Mouse (Mus musculus) layer of hippocampus, adult 8-10 months (tissue): ENCODE data around the gene Aen. TPM values are rescaled to one million over a fixed set of nuclear protein-coding genes. Genes with fewer than 3 reads are reported as not detected.

Experiments used
- DNase-seq, 2 experiments: peaks; one replicate each; pipeline ENCODE4 v3.0.0; 2022; ENCODE audit warnings: low spot score in 2 of 2
- total RNA-seq, 4 experiments: library from RNA; stranded (reverse); gene quantifications; 2 replicates each; pipeline ENCODE4 v1.2.4; 2022

Gene Aen
- total RNA-seq, 4 experiments from 2014 or later, result 17.8 to 23.3 (median 21.7) TPM

DNA sequence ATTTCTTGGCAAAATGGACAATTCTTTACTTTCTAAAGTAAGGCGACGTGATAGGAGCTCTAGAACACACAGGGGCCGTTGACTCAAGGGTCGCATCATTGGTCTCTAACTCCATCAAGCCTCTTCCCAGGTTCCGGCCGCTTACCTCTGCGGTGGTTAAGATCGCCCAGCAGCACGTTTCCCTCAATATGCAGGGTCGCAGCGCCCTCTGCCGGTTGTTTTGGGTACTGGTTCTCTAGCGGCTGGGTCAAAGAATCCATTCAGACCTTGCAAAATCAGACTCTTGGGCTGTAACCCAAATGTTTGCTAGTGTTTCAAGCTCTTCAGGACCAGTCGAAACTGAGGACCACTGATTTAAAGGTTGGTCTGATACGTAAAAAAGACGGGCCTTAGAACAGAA is 5.0 kb upstream of the Aen start:
- peak in 1 of 2 experiments; percentile 88 for DNase-seq

DNA sequence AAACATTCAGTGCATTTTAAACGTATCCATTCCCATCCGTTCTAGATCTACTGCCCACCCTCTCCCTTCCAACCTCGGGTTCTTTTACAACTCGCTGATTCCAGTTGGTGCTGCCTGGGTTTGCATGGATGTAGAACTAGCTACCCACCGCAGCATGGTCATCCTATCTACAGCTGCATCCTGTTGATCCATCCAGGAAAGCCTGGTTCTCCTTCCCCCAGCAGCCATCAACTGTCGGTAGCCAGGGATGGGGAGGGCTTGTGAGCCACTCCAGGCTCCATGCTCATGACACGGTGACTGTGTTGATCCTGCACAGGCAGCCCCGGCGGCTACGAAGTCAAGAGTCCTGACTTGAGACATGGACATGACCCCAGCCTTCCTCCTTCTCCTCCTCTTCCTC is 1.7 kb upstream of the Aen start:
- no peak for DNase-seq

DNA sequence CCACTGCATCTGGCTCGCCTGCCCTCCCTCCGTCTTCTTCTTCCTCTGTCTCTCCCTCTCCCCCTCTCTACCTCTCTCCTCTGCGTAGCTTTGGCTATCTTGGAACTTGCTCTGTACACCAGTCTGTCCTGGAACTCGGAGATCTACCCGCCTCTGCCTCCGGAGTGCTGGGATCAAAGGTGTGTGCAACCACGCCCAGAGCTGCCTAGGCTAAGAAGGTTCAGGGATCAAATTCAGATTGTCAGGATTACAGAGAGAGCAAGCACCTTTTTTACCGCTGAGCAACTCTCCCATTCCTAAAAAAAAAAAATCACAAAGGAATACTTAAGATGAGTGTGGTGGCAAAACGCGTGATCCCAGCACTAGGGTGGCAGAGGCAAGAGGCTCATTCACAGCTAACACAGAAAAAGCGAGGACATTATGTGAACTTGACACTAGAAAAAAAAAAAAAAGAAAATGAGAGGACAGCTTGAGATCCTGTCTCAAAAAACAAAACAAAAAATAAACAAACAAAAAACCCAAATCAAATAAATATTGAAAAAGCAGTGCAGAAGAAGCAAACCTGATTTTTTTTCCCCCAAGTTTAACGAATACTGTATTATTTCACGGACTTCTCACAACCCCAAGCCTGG is 517 bp upstream of the Aen start:
- DNase-seq, result no peak

DNA sequence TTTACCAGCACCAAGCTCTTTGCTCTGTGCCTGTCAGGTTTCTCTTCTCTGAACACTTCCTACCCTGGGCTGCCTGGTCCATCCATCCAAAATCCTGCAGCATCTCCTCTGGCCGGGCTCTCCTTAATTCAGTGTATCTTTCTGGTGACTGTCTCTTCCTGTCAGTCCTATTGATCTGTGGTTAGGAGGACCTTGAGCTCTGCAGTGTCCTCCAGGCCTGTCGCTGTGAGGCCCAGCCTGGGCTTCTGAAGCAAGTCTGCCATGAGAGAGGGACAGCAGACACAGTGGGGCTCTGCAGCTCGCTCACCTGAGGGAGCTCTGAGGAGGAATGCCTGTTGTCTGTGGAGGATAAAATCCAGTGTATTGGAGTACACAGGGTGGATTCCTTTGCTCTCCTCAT is 1.9 kb downstream of the Aen start:
- DNase-seq, result no peak

DNA sequence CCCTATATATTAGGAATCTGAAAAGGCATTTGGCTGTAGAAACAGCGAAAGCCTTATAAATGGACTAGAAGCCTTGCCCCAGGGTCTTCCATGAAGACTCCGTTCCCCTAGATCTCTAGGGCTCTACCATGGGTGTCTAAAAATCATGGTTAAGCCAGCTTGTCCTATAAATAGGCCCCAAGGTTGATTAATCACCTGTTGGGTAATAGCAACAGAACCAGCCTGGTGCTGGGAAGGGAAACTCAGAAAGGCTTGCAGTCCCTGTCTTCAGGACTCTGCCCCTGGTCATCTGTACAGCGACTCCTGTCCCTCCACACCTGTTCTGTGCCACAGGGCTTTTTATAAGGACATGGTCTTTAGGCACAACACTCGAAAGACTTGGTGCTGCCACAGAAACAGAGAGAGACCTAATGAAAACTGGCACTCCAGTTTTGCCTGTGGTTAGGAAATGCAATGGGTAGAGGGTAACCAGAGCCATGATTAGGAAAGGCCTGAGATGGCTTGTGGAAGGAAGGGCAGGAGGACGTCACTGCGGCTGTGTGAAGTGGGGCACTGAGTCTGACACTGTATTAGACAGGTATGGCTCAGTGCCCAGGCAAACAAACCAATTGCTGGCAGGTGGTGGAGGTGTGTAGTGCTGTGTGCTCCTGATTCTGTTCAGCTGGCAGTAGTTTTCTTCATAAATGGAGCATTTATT is 7.7 kb downstream of the Aen start:
- no peak for DNase-seq

DNA sequence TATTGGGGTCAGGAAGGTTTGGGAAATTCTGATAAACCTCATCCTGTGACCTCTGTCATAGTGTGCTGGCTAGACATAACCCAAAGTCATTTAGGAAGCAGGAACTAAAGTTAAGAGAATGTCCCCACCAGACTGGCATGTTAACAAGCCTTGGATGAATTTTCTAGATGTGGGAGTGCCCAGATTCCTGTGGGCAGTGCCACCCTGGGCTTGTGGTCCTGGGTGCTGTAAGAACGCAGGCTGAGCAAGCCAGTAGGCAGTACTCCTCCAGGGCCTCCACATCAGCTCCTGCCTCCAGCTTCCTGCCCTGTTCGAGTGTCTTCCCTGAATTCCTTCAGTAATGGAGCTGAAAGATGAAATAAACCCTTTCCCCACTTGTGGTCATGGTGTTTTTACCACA is 8.5 kb downstream of the Aen start:
- DNase-seq, result no peak

DNA sequence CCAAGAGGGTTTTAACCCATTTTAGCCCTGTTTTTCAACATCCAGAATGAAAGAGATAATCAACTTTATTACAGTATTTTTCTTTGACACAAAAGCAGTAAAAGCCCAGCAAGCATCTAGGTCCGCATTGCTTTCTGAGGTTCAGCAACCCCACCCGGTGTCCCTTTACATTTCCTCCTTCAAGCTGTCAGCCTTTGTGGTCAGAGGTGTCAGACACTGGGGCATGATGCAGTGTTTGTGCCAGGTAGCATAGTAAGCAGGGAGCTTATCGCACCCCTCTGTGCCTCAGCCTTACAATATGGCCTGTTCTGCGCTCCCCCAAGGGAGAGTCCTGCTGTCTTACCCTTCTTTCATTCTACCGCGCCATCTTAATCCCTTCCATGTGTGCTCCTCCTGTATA is 13.4 kb downstream of the Aen start:
- DNase-seq, result no peak

DNA sequence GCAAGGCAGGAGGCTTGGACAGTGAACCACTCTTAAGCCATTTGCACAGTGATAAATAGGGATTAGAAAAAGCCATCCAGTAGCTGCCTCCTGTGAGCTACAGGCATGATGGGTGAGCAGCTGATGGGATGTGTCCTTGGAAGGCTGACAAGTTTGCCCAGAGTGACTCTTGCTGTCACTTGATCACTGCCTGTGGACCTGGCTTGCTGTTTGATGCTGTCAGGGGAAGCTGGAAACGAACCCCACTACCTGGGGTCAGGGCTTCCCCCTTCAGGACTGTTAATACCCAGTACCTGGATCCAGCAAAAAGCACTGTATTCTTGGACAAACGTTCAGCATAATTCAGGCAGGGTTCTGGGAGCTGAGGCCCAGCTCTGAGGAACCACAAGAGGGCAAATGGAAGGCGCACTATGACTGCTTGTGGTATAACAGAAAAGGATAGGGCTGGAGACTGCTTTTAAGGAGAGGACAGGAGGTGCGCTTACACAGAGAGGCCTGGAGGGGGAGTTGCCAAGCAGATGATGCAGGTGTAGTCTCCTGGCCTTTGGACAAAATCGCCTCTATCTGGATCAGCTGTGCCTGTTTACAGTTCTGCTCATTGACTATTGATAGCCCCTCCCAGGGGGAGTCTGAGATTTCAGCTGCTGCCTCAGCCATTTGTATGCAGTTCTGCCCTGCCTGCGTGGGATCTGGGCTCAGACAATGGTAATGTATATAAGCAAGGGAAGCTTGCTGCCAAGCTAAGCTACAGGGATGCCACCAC is 14.9 kb downstream of the Aen start:
- DNase-seq, result no peak

DNA sequence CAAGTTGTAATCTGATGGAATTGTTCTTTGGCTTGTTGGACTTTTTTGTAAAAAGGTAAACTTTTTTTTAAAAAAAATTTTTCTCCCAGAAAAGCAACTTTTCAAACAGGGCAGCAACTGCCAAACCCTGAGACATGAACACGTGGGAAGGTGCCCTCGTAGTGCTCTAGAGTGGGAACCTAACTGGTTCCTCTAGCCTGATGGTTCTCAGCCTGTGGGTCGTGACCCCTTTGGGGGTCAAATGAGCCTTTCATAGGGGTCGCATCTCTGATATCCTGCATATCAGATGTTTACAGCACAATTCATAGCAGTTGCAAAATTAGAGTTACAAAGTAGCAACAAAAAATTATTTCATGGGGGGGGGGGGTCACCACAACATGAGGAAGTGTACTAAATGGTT is 15.6 kb downstream of the Aen start:
- no peak for DNase-seq

DNA sequence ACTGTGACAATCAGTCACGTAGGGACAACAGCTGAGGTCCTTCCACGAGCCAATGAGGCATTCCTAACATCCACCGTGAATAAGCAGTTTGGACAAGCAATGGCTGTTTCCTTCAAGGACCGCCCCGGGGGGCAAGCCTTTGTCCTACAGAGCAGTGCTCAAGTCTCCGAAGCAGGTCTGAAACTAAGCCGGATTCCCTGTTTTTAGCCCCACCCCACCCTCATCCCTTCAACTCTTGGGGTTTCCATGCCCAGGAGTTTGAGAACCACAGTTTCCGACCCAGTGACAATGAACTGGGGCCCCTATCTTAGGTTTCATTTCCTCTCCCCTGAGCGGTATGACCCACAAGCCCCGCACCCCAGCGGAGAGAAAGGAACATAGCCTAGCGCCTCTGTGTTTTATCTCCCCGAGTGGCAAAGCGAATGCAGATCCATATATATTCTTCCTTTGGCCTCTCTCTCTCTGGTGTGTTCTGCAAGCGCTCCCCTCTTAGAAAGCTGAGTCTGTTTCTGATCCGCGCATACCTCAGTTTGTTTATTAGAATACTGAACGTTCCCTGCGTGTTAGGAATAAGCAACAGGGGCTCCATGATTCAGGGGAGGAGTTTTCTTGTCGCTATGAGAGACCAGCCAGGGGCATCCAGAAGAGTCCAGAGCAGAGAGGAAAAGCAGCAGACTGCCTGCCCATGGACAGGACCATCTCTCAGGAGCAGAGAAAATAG is 16.8 kb downstream of the Aen start:
- no peak for DNase-seq

DNA sequence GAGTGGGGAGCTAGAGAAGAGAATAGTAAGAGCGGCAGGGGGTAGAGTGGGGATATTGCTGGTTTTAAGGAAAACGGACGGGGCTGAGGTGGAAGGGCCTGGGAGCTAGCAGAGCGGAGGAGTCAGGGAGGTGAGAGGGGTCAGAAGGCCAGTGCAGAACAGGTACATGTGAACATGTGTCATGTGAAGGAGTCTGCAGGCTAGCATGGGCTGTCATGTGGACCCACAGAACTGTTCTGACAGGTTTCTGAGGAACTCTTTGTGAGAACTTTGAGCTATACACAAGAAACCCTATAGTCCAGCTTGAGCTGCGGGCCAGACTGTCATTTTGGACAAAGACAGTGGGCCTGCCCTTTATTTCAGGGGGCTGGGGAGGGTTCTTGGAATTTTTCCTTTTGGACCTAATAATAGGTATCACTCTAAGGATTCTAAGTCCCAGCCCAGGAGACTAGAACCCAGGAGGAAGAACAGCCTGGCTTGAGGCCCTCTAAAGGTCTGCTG is 17.4 kb downstream of the Aen start, which contains the start of gene Isg20:
TSS of gene Isg20 (plus strand) at position 451 of the 501 bp plus-strand sequence.
- no peak for DNase-seq

DNA sequence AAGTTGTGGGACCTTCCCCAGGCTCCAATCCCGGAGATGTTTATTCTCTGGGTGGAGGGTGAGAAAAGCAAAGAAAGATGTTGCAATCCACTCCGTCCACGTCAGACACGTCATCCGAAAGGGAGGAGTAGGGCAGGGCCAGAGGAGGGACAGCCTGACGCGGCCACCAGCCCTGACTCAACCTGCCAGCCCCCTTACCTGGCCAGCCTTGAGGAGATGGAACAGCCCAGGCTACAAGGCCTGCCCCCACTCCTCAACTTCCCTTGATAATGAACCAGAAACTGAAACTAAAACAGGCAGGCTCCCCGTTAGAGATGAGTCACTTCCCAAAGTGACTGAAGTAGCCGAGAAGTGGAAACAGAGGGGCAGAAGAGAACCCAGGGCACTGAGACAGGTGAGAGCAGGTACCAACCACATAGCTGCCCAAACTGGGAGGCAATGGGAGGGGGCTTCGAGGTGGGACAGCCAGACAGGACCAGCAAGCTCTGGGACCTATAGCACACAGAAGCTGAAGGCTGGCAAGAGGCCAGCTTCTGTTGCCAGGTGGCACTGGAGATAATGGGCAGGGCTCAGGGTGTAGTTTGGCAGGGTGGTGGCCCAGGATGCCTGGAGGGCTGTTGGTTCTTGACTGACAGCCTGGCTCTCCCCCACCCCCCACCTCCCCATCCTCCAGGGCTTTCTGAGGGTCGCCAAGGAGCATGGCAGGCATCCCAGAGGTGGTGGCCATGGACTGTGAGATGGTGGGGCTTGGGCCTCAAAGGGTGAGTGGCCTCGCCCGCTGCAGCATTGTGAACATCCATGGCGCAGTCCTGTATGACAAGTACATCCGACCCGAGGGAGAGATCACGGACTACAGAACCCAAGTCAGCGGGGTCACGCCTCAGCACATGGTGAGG is 18.2 kb downstream of the Aen start:
- no peak for DNase-seq

DNA sequence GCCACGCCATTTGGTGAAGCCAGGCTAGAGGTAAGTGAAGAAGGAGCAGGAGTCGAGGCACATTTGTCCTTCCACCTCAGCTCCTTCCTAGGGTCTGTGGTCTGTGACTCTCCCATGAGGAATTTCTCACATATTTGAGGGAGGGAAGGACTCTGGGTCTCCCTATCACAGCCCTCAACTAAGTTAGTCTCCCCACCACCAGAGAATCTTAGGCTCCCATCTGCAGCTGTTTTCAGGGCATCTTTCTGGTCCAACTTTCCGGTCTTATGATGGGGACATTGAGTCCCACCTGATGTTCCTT is 18.8 kb downstream of the Aen start:
- no peak for DNase-seq

DNA sequence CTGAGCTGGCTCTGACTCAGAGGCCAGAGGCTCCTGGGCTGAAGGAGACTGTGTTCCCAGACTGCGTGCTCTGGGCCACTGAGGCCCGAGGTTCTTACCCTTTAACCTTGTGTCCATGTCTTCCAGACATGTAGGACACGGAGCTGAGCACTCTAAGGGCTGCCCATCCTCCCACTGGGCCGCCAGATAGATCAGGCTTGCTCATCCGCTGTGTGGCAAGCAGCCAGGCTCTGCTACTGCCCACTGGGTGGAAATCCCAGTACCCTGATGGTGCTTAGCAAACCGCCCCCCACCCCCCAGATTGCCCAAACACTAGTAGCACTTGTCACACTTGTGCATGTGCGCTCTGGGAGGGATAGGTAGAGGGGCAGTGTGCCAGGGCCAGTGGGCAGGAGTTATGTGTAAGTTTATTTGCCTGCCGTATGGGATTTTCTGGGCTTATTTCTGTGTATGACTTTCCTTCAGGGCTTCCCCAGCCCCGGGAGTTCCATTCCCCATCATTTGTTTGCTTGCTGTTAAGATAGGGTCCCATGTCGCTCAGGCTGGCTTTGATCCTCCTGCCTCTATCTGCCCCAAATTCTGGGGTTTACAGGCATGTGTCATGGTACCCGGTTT is 19.3 kb downstream of the Aen start:
- DNase-seq, result no peak

DNA sequence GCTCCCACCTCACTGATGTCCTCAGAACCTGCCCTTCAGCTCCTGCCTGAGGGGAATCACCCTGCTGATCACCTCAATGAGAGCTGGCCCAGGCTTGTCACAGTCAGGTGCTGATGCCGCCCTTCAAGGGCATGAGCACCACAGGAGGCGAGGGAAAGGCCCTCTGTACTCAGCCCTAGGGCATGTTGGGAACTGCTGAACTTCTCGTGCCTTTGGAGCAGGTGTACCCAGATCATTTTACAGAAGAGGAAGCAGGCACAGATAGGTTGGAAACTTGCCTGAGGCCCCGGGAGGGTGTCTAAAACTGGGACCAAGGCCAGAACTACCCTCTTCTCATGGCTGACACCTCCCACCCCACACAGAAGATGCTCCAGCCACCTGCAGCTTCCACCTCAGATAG is 23.0 kb downstream of the Aen start:
- DNase-seq, result no peak

DNA sequence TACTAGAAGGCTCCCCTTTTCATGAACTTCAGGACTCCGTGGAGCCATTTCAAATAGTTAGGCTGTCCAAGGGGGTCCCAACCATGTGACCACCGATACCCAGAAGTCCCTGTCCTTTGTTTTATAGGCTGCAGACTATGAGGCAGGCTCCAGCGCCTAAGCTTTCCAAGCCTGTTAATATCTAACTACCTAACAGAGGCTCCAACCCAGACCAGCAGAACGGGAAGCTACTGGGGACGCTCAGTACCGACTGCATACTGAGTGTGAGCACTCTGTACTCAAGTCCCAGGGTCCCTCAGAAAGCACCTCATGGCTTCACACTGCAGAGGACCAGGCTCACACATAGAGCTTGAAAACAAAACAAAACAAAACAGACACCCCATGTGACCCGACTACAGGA is 26.9 kb downstream of the Aen start:
- DNase-seq, result no peak

DNA sequence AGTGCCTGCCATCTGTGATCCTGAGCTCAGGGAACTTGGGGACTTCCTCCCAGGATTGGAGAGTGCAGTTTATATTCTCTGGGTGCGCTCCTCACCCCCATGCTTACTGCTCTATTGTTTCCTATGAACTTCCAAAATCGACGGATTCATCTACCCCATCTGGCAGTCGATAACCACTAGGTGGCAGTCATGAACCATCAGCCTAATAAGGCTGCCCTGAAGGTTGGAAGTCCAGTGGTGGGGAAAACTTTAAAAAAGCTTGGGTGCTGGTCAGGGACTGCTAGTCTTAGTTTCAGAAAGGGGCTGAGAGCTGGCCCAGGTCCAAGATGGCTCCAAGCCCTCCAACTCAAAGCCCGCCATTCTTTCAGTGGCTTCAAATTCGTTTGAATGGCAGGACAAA is 28.6 kb downstream of the Aen start:
- DNase-seq, result peak in 1 of 2 experiments; percentile 64

DNA sequence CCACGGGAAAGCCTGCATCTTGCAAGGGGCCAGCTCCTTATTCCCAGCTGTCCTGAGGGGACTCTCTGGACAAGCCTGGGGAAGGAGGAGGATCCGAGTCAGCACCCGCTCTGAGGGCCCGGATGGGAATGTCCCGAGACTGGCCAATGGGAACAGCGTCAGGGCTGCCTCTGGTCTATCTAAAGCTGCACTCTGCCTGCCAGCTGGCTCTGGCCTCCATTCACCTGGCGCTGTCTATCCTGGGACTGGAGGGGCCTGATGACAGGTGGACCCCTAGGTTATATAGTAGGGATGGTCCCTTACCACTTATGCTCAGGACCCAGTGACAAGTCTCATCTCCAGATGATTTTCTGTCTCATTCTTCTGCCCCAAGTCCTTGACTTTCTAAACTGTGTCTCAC is 29.1 kb downstream of the Aen start:
- DNase-seq, result no peak

DNA sequence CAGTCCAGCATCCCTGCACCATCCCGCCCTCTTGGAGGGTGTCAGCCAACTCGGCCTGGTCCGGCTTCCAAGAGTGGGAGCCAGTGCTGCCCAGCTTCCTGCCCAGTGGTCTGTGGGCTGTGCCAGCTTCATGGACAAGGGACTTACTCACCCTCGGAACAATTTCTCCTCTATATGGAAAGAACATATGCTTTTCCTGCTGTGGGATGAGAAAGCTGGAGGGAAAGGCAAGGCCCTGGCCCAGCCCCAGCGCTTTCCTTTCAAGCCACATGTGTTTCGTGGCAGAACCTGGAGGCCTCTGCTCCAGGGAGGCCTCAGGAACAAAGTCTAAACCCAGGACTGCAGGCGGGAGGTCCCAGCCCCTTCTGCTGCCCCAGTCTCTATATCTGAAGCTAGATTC is 30.0 kb downstream of the Aen start:
- DNase-seq, result no peak

DNA sequence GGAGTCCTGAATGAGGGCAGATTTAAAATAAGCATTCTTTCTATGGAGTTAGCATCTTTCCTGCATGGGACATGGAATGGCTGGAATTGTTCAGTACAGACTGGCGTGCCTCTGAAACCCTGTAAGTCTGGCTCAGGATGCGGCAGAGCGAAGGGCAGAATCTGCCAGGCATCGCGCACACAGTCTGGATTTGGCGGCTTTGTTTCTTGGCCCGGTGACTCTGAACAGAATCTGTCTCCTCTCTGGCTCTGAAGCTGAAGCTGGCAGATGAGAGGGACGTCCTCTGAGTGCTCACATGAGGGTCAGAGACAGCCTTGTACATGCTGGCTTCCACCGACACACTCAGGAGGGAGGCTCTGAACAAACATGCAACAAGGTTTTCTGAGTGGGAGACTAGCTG is 30.5 kb downstream of the Aen start:
- DNase-seq, result no peak

DNA sequence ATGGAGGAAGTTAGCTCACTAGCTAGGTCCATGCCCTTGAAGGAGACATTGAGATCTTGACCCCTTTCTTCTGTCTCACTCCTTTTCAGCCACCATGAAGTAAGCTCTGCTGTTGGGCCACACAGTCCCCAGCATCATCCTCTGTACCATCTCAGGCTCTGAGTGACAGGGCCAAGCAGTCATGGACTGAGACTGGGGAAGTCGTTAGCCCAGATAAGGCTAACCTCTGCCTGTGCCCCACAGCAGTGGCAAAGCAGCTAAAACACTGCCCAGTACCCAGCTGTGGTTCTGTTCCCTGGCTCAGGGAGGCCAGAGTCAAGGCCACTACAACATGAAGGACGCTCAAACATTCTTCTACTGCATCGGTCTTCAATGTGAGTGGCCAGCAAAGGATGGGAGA is 31.6 kb downstream of the Aen start:
- DNase-seq, result no peak
